Mouse (Mus musculus) layer of hippocampus, adult 9-11 months (tissue): ENCODE results near the gene Egln2.

Experiments used
- DNase-seq: peaks from one replicate; pipeline ENCODE4 v3.0.0; 2022

Egln2 gene

DNA sequence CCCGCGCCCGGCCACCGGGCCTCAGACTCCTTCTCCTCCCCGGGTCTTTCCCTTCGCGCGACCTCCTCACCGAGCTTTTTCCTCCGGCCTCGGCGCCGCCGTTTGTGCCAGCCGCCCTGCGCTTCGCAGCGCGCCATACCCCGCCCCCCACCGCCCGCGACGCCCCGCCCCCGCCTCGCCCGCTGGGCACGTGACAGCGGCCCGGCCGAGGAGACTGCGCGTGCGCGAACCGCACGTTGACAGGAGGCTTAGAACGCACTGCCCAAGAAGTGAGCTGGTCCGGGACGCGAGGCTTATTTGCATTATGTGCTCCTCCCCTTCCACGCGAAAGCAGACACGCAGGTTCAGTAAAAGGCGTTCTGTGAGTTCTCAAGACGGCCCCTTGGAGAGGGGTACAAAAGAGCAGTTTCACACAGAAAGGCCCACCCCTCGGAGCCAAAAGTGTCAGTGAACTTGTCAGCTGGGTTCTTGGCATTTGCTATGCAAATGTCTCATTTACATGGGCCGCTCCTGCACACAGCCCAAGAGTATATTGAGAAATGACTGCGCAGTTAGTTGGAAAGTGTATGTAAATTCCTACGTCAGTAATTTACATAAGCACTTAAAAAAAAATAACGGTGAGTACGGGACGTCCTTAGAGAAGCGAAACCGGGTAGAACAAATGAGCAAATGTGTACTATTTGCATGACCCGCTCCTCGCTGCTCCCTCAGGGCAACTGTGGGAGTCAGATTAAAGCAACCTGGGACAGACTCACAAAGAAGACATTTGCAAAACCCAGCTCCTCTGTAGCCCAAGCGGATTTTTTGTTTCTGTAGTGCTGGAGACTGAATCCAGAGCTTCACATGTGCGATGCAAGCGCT lies at the start of gene Egln2:
TSS of gene Egln2 (minus strand) at position 189 of the 861 bp plus-strand sequence.
- peak; percentile 95 for DNase-seq

- DNase-seq, result no peak
Observed at GRCm38 (mm10) chr7:27212626-27213025, 46.0 kb upstream of the Egln2 start.

DNA sequence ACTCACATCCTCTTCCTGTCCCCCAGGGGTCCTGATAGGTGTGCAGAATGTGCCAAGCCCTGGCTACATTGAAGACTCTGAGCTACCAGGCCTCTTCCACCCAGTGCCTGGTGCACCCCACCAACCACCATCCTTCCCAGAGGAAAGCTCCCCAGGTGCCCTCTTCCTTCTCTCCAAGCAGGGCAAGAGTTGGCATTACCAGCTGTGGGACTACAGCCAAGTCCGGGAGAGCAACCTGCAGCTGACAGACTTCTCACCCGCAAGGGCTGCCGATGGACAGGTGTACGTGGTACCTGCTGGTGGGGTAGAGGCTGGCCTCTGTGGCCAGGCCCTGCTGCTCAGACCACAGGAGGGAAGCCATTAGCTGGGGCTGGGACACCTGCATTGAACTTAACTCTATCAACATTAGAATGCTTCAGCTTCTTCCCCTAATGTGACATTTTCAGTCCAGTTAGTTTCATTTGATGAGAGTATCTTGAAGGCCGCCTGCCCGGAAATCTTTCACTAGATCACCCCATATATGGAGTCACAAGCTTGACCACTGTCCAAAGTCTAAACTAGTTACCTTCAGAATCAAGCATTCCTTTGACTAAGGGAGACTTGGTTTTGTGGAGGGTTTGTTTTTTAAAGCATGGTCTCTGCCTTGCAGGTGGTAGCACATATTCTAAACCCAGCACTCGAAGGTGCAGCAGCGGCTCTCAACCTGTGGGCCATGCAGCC lies 37.3 kb upstream of the Egln2 start:
- DNase-seq, result no peak

DNA sequence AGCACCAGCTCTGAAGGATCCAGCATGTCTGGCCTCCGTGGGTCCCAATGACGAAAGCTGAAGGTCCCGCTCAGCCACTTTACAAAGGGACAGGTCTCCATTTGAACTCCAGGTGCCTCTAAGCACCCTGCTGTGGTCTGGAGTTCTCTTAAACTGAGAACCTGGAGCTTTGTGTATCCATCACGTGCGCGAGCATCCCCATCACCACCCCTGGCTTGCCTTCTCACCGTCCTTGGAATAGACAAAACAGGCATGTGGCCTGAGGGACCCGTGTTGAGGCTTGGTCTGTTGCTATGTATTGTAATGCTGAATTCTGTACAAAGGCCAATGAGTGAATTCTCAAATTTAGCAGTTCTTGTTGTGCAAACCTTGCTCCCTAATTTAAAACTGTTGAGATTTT lies 32.2 kb upstream of the Egln2 start:
- no peak for DNase-seq

GRCm38 (mm10) chr7:27198355-27198754 lies 31.8 kb upstream of the Egln2 start:
- DNase-seq, result no peak

- DNase-seq, result no peak
Observed at GRCm38 (mm10) chr7:27197634-27198033, 31.0 kb upstream of the Egln2 start.

GRCm38 (mm10) chr7:27197136-27197535 lies 30.5 kb upstream of the Egln2 start:
- DNase-seq, result no peak

DNA sequence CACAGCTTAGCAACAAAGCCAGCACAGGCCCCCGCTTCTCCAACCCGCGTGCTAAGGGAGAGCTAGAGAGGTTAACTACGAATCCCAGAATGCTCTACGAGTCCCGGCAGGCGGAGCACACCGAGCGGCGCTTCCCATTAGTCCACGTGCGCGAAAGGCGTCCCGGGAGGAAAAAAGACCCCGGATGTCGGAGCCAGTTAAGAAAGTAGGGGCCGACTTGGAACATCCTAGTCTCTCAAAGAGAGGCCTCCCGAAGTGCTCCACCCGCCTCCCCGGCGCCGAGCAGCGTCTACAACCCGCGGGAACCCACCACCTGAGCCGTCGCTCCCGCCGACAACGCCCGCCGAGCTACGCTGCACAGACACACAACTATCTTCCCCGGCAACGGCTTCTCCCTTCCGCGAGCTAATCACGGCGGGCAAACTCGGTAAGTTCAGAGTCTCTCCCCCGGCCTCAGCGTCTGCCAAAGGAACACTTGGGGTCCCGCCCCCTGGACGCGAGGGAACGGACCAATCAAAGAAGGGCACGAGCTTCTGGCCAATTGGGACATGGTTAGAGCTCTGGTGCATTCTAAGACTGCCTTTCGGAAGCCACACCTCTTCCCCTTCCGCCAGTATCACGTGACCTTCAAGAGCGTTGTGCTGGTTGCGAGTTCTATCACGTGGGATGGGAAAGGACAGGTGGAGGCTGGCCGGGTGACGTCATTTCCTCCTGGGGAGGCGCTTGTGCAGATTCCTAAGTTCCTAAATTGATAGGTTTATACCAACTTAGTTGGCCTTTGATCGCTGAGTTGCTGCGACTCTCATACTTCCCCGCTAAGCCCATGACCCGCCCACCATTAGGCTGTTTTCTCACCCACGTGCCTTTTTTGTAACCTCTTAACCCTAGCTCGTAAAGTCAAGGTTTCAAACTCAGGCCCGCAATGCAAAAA lies 29.3 kb upstream of the Egln2 start, which contains the start of the genes BC024978 and Snrpa:
TSS of gene BC024978 (plus strand) at position 101 of the 931 bp plus-strand sequence.
TSS of gene Snrpa (minus strand) at position 591 of the 931 bp plus-strand sequence.
- DNase-seq, result peak; percentile 100

DNA sequence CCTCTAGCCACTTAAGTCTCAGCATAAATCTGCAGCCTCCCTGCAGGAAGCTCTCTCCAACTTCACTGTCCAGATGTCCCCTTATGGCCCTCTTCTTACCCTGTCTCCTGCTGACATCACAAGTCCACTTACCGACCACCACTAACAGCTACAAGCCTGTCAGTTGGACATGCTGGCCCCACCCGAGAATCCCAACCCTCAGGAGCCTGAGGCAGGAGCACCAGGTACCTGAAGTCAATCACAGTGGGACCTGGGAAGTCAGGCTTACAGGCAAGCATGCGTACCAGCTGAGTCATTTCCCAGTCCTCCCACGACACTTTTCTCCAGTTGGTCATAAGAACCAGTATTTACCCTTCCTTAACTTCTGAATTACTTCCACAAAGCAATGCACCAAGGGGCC lies 27.1 kb upstream of the Egln2 start:
- no peak for DNase-seq

- DNase-seq, result no peak
Observed at GRCm38 (mm10) chr7:27192434-27192833, 25.8 kb upstream of the Egln2 start.

GRCm38 (mm10) chr7:27189271-27189931 lies 22.8 kb upstream of the Egln2 start:
- no peak for DNase-seq

DNA sequence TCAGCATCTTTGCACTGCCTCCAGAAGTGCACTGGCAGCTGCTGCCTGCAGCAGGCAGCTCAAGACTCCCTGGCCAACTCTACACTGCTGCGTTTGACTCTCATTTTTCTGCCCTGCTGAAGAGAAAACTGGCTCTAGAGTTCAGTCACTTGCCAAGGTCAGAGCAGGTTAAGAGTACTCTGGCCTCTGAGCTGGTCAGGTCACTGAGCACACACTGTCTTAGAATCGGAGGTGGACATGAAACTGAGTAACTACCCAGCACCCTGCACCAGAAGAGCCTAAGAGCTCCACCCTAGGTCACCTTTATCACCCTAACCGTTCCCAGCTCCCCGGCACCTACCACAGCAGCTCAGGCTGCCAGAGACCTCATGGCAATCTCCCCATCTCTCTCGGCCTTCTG lies 19.4 kb upstream of the Egln2 start:
- no peak for DNase-seq

GRCm38 (mm10) chr7:27184964-27185363 lies 18.4 kb upstream of the Egln2 start:
- DNase-seq, result no peak

- no peak for DNase-seq
Observed at GRCm38 (mm10) chr7:27182498-27182897, 15.9 kb upstream of the Egln2 start.

DNA sequence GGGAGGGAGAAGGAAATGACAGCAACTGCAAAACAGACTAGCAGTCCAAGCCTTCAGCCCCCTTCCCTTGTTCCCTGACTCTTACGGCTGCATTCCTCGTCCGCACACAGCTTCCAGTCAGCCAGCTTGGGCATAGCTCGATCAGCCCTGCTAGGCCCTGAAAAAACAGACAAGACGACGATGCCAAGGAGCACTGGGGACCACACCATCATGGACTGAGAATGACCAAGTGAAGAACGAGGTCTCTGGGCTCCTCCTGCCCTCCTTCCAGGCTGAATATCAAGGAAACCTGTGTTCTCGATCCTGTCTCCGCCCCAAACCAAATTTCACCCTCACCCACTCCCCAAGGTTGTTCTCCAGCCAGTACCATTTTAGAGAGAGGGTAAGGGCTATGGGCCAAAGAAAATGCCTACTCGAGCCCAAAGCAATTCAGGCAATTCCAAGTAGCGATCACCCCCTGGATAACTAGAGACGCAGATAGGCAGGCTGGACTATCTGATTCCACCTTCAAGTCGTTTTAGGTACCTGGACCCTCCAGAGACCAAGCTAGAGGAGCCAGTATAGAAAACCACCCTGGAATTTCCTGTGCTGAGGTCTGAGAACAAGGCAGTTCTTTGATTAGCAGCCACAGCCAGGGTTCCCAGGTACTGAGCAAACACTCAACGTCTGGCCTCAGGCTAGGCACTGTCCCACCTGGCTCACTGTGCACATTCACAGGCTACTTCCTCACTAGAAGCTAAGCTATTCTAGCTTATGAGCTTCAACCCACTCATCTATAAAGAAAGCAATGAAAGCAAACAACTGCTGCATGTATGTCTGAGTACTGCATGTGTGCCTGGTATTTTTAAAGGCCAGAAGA lies 14.5 kb upstream of the Egln2 start, which contains the start of the genes Gm21983 and Mia:
TSS of gene Gm21983 (minus strand) at position 250 of the 859 bp plus-strand sequence.
TSS of gene Mia (minus strand) at position 321 of the 859 bp plus-strand sequence.
- no peak for DNase-seq

DNA sequence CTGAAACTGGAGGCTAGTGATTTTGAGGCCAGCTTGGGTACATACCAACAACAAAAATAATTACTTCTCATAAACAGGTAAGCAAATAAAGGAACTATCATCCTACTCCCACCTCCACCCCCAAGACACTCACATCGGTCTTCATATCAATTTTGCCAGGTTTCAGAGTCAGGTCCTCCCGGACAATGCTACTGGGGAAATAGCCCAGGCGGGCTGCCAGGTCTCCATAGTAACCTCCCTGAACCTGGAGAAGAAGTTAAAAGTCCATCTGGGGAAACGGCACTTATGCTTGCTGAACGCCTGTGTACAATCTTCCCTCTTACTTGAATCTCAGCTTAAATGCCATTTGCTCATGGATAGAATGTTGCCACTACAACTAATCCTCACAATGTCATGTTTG lies 13.4 kb upstream of the Egln2 start:
- DNase-seq, result no peak

GRCm38 (mm10) chr7:27179217-27179918 lies 12.8 kb upstream of the Egln2 start:
- DNase-seq, result no peak

DNA sequence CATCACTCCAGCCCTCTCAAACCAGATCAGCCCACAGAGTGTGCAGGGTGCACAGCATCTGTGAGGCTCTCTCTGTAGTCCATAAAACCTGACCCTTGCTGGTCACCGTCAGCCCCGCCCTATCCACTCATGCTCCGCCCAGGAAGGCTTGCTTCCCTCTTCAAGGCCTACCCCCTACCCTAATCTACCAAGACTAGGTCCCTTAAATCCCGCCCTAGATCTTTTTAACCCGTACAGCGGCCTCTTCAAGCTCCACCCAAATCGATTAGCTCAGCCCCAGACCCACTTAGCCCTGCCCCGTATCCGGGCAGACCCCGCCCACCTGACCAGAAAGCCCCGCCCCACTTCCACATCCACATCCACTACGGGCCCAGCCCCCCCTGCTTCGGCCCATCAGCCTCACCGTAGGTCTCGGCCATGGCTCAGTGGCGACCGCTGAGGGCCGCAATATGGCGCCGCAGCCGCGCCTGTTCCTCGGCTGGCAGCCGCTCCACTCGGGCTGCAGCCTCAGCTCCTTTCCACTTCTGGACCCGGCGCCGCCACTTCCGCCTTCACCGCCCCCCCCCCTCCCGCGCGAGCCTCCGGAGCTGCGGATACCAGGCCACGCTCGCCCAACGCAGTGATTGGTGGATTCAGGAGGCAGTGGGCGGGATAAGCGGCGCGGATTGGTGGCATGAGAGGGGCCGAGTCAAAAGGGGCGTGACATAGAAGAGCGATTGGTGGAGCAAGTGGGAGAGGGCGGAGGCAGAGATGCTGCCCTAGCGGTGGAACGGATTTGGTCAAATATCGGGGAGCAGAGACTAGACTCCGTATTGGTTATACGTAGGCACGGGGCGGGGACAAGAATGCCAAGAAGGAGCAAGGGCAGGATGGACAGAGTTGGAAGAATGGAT lies 12.0 kb upstream of the Egln2 start, which contains the start of gene Rab4b:
TSS of gene Rab4b (minus strand) at position 573 of the 893 bp plus-strand sequence.
- DNase-seq, result peak; percentile 100

- no peak for DNase-seq
Observed at GRCm38 (mm10) chr7:27177942-27178323, 11.3 kb upstream of the Egln2 start.
